8 mouse cellular contexts compared by ENCODE assay signal in the genomic region with DNA sequence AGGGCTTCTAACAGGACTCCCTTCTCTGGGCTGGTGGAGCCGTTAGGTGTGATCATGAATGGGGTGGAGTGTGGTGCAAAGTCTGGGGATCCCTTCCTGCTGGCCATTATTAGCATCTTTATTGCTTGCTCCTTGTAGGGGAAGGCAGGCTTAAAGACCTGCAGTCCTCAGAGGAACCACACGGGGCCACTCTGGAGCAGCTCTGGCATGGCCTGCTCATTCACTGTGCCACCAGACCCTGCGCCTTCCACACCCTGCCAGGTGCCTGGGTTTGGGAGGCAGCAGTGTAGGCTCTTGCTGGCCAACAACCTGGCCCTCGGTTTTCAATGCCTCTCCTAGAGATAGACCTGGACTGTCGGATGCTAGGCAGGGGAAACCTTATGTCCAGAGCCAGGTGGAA. TPM values are rescaled to one million over a fixed set of nuclear protein-coding genes. Genes with fewer than 3 reads are reported as not detected.
DNase-seq lines count a peak whose midpoint lies in the region; ATAC-seq and TF ChIP-seq lines count a peak whose summit lies in the region.

No protein-coding gene starts in this region.

- 4% methylated on average over 5 of the region's 5 CpGs for WGBS in heart, embryonic 13.5 days
- 6% methylated on average over 5 of the region's 5 CpGs for WGBS in kidney, embryonic 16.5 days
- 7% methylated on average over 5 of the region's 5 CpGs for WGBS in liver, adult 2 months
- under 1% methylated on average over 5 of the region's 5 CpGs for WGBS in neural tube, embryonic 13.5 days

- no peaks in the 10 kb centered on the region for H3K36me3 ChIP-seq in CH12.LX (replicated peaks in 1 of 2; ENCODE audit: control insufficient read depth in 1 of 2, insufficient read depth in 1 of 2, low read length in 1 of 2)
- no peaks in the 10 kb centered on the region for H3K36me3 ChIP-seq in heart, embryonic 13.5 days
- no peaks in the 10 kb centered on the region for H3K36me3 ChIP-seq in kidney, embryonic 16.5 days (ENCODE audit: insufficient read depth, low read length)
- no peaks in the 10 kb centered on the region for H3K36me3 ChIP-seq in liver, adult 2 months (ENCODE audit: control insufficient read depth, insufficient read depth, low read length)
- H3K36me3 ChIP-seq in neural tube, embryonic 13.5 days = no peaks in the 10 kb centered on the region

- in situ Hi-C loops in CH12.LX (cut with MboI; ENCODE audit: low pct_ligation_motif_present, low pct_unique_long_range_greater_than_20kb, low sequenced_read_pairs) = loop anchor here (10.0 kb wide), 1 partner anchor 131 kb away; no protein-coding TSS in a partner anchor

- dilution Hi-C loops in CH12.LX (cut with MboI; ENCODE audit: extremely low pct_ligation_motif_present, extremely low pct_unique_long_range_greater_than_20kb, low sequenced_read_pairs) = no loop called here

- no peak overlapping the region for H3K4me3 ChIP-seq in CH12.LX (replicated peaks in 1 of 3; ENCODE audit: low read depth in 2 of 3, low read length in 2 of 3, poor library complexity in 1 of 3)
- no peak overlapping the region for H3K4me3 ChIP-seq in heart, embryonic 13.5 days
- H3K4me3 ChIP-seq in kidney, embryonic 16.5 days (ENCODE audit: low read length) = no peak overlapping the region
- H3K4me3 ChIP-seq in liver, adult 2 months (ENCODE audit: insufficient read depth, low read depth, low read length) = no peak overlapping the region
- no peak overlapping the region for H3K4me3 ChIP-seq in neural tube, embryonic 13.5 days

- peak; percentile 50 for DNase-seq in CH12.LX (ENCODE audit: extremely low read depth)
- peak; percentile 91 for DNase-seq in brain, embryonic 14.5 days (ENCODE audit: low read depth)
- DNase-seq in liver, adult 2 months (ENCODE audit: extremely low read depth, low read depth, low spot score) = peak; percentile 21
- peak; percentile 43 for DNase-seq in thymus, postnatal 25 days

- TF ChIP-seq RAD21 in CH12.LX (IDR thresholded peaks at IDR 0.05; ENCODE audit: low read depth, low read length) = peak; percentile 42

- peaks cover 70% of the 10 kb centered on the region for H3K27me3 ChIP-seq in CH12.LX (replicated peaks)
- no peaks in the 10 kb centered on the region for H3K27me3 ChIP-seq in heart, embryonic 13.5 days (replicated peaks)
- no peaks in the 10 kb centered on the region for H3K27me3 ChIP-seq in kidney, embryonic 16.5 days (ENCODE audit: insufficient read depth, low read length)
- no peaks in the 10 kb centered on the region for H3K27me3 ChIP-seq in liver, adult 2 months (ENCODE audit: control insufficient read depth, insufficient read depth, low read length)
- no peaks in the 10 kb centered on the region for H3K27me3 ChIP-seq in neural tube, embryonic 13.5 days

- H3K79me2 ChIP-seq in CH12.LX (replicated peaks; ENCODE audit: control insufficient read depth, extremely low read depth, insufficient read depth, poor library complexity, severe bottlenecking) = no peaks in the 10 kb centered on the region
- H3K79me2 ChIP-seq in liver, adult 2 months (ENCODE audit: control insufficient read depth, insufficient read depth, low read length) = no peaks in the 10 kb centered on the region

- 0 out of 2 replicates have a peak, but pooled peaks have one; percentile 46 for ATAC-seq in erythroid progenitor cell, adult 5-6 weeks (replicated peaks; ENCODE audit: low FRiP score, poor library complexity, severe bottlenecking)
- peak; percentile 31; the same call in 1 of the 2 replicates for ATAC-seq in heart, embryonic 13.5 days (ENCODE audit: extremely low read depth, insufficient number of reproducible peaks, low FRiP score, low TSS enrichment)
- peak; percentile 76 for ATAC-seq in kidney, embryonic 16.5 days (ENCODE audit: low FRiP score, low TSS enrichment)
- peak; percentile 80 for ATAC-seq in neural tube, embryonic 13.5 days (ENCODE audit: low read depth)

- peaks cover 5% of the 10 kb centered on the region for H3K9me3 ChIP-seq in CH12.LX (replicated peaks; ENCODE audit: low read length)
- H3K9me3 ChIP-seq in heart, embryonic 13.5 days = no peaks in the 10 kb centered on the region
- no peaks in the 10 kb centered on the region for H3K9me3 ChIP-seq in kidney, embryonic 16.5 days (ENCODE audit: low read length)
- no peaks in the 10 kb centered on the region for H3K9me3 ChIP-seq in neural tube, embryonic 13.5 days

- TF ChIP-seq CTCF in CH12.LX (conservative IDR thresholded peaks at IDR 0.05 in 1 of 2, IDR thresholded peaks at IDR 0.05 in 1 of 2; ENCODE audit: low read depth in 2 of 2, low read length in 2 of 2) = peak; percentile 39 to 50
- TF ChIP-seq CTCF in brain, embryonic 14.5 days (IDR thresholded peaks at IDR 0.05; ENCODE audit: borderline replicate concordance, extremely low read depth, insufficient read depth, insufficient read length) = peak; percentile 95
- peak; percentile 93 for TF ChIP-seq CTCF in liver, adult 2 months (IDR thresholded peaks at IDR 0.05; ENCODE audit: low read depth, low read length)

- TF ChIP-seq EP300 in CH12.LX (IDR thresholded peaks at IDR 0.05; ENCODE audit: low read length) = no peak

- no peak overlapping the region for H3K4me2 ChIP-seq in CH12.LX (ENCODE audit: insufficient read depth, low read depth, poor library complexity, severe bottlenecking)
- no peak overlapping the region for H3K4me2 ChIP-seq in heart, embryonic 13.5 days
- no peak overlapping the region for H3K4me2 ChIP-seq in kidney, embryonic 16.5 days (replicated peaks; ENCODE audit: low read depth, low read length)
- no peak overlapping the region for H3K4me2 ChIP-seq in neural tube, embryonic 13.5 days

- no peaks in the 10 kb centered on the region for H3K4me1 ChIP-seq in CH12.LX (ENCODE audit: control insufficient read depth in 1 of 2, insufficient read depth in 2 of 2)
- peaks cover 19% of the 10 kb centered on the region for H3K4me1 ChIP-seq in heart, embryonic 13.5 days
- peaks cover 22% of the 10 kb centered on the region for H3K4me1 ChIP-seq in kidney, embryonic 16.5 days (ENCODE audit: insufficient read depth, low read length)
- H3K4me1 ChIP-seq in liver, adult 2 months (ENCODE audit: control insufficient read depth, insufficient read depth, low read length) = no peaks in the 10 kb centered on the region
- peaks cover 17% of the 10 kb centered on the region for H3K4me1 ChIP-seq in neural tube, embryonic 13.5 days (replicated peaks)

- H3K9ac ChIP-seq in CH12.LX (ENCODE audit: insufficient read depth, low read depth) = no peak overlapping the region
- no peak overlapping the region for H3K9ac ChIP-seq in heart, embryonic 13.5 days
- H3K9ac ChIP-seq in kidney, embryonic 16.5 days (replicated peaks; ENCODE audit: low read length) = no peak overlapping the region
- no peak overlapping the region for H3K9ac ChIP-seq in liver, adult 2 months (ENCODE audit: low read depth, low read length)
- H3K9ac ChIP-seq in neural tube, embryonic 13.5 days = no peak overlapping the region

- H3K27ac ChIP-seq in CH12.LX (ENCODE audit: insufficient read depth, low read depth) = no peak overlapping the region
- no peak overlapping the region for H3K27ac ChIP-seq in heart, embryonic 13.5 days (replicated peaks)
- H3K27ac ChIP-seq in kidney, embryonic 16.5 days (ENCODE audit: low read length) = no peak overlapping the region
- H3K27ac ChIP-seq in liver, adult 2 months (replicated peaks; ENCODE audit: insufficient read depth, low read depth, low read length) = no peak overlapping the region
- 0 out of 2 replicates have a peak overlapping the region, but pooled peaks have one; percentile 18 for H3K27ac ChIP-seq in neural tube, embryonic 13.5 days (replicated peaks)

- TF ChIP-seq POLR2A in CH12.LX (IDR thresholded peaks at IDR 0.05; ENCODE audit: low read depth, low read length) = no peak
- TF ChIP-seq POLR2A in brain, embryonic 14.5 days (IDR thresholded peaks at IDR 0.05; ENCODE audit: borderline replicate concordance, extremely low read depth, insufficient read depth, insufficient read length, poor library complexity, severe bottlenecking) = no peak
- TF ChIP-seq POLR2A in liver, adult 2 months (IDR thresholded peaks at IDR 0.05; ENCODE audit: extremely low read depth, insufficient read depth, low read length) = no peak

RNA-seq across cellular contexts. Expression of a gene that starts 7.0 kb away (rescaled TPM):
- total RNA-seq in CH12.LX (2012; rRNA removed) (not detected in 2 replicates), CH12.LX (2014; rRNA removed) (not detected in 2 replicates)
- not detected in 2 replicates for polyA plus RNA-seq in CH12.LX (2012; ENCODE audit: insufficient read length, low read depth)
- 40.9 and 45.6 TPM in 2 replicates for polyA plus RNA-seq in brain, embryonic 14.5 days (2012; rRNA removed)
- total RNA-seq in erythroid progenitor cell, adult 5-6 weeks (2015; ENCODE audit: low replicate concordance) = not detected in 2 replicates
- total RNA-seq in erythroid progenitor cell, adult 5-6 weeks (2017; ENCODE audit: low replicate concordance) = not detected in 2 replicates
- 49.9 and 52.8 TPM in 2 replicates for polyA plus RNA-seq in heart, embryonic 13.5 days (2015; fragmentation: Nextera tagmentation; extraction: Ambion mirVana)
- polyA plus RNA-seq in kidney, embryonic 16.5 days (2015; fragmentation: Nextera tagmentation; extraction: Ambion mirVana) = 82.7 and 92.4 TPM in 2 replicates
- total RNA-seq in liver, adult 2 months (2014; rRNA removed) = 2.6 and 2.9 TPM in 2 replicates
- polyA plus RNA-seq in liver, adult 2 months (2012; rRNA removed) = 1.3 and 2.0 TPM in 2 replicates
- 91.4 and 94.3 TPM in 2 replicates for polyA plus RNA-seq in neural tube, embryonic 13.5 days (2015; fragmentation: Nextera tagmentation; extraction: Ambion mirVana)

RNA-seq across cellular contexts. Expression of a gene that starts 29.6 kb away (rescaled TPM):
- total RNA-seq in CH12.LX (2012; rRNA removed) (not detected in 2 replicates), CH12.LX (2014; rRNA removed) (not detected in 2 replicates)
- not detected in 2 replicates for polyA plus RNA-seq in CH12.LX (2012; ENCODE audit: insufficient read length, low read depth)
- polyA plus RNA-seq in brain, embryonic 14.5 days (2012; rRNA removed) = 31.0 and 52.6 TPM in 2 replicates
- not detected in 2 replicates for total RNA-seq in erythroid progenitor cell, adult 5-6 weeks (2015; ENCODE audit: low replicate concordance)
- not detected in 2 replicates for total RNA-seq in erythroid progenitor cell, adult 5-6 weeks (2017; ENCODE audit: low replicate concordance)
- polyA plus RNA-seq in heart, embryonic 13.5 days (2015; fragmentation: Nextera tagmentation; extraction: Ambion mirVana) = 6.4 and 6.5 TPM in 2 replicates
- polyA plus RNA-seq in kidney, embryonic 16.5 days (2015; fragmentation: Nextera tagmentation; extraction: Ambion mirVana) = 11.8 and 12.2 TPM in 2 replicates
- 0.81 and 0.83 TPM in 2 replicates for total RNA-seq in liver, adult 2 months (2014; rRNA removed)
- 2.5 and 3.0 TPM in 2 replicates for polyA plus RNA-seq in liver, adult 2 months (2012; rRNA removed)
- 14.9 and 15.8 TPM in 2 replicates for polyA plus RNA-seq in neural tube, embryonic 13.5 days (2015; fragmentation: Nextera tagmentation; extraction: Ambion mirVana)

RNA-seq across cellular contexts. Expression of a gene that starts 57.7 kb away (rescaled TPM):
- total RNA-seq in CH12.LX (2012; rRNA removed) (not detected in 2 replicates), CH12.LX (2014; rRNA removed) (not detected in 2 replicates)
- polyA plus RNA-seq in CH12.LX (2012; ENCODE audit: insufficient read length, low read depth) = not detected in 2 replicates
- 3.9 and 4.3 TPM in 2 replicates for polyA plus RNA-seq in brain, embryonic 14.5 days (2012; rRNA removed)
- not detected in 2 replicates for total RNA-seq in erythroid progenitor cell, adult 5-6 weeks (2015; ENCODE audit: low replicate concordance)
- total RNA-seq in erythroid progenitor cell, adult 5-6 weeks (2017; ENCODE audit: low replicate concordance) = not detected in 2 replicates
- polyA plus RNA-seq in heart, embryonic 13.5 days (2015; fragmentation: Nextera tagmentation; extraction: Ambion mirVana) = 0.71 and 1.1 TPM in 2 replicates
- polyA plus RNA-seq in kidney, embryonic 16.5 days (2015; fragmentation: Nextera tagmentation; extraction: Ambion mirVana) = 0.80 and 0.81 TPM in 2 replicates
- total RNA-seq in liver, adult 2 months (2014; rRNA removed) = 0.20 and 0.55 TPM in 2 replicates
- 0.37 and 0.50 TPM in 2 replicates for polyA plus RNA-seq in liver, adult 2 months (2012; rRNA removed)
- 1.6 TPM in 2 replicates for polyA plus RNA-seq in neural tube, embryonic 13.5 days (2015; fragmentation: Nextera tagmentation; extraction: Ambion mirVana)

Comparison
In these comparisons a context has a peak if more than half of its experiments do, and no peak if none do; other contexts are left out.
1. DNase-seq: peak in every context shown above with its lines; median percentile 91 in brain, embryonic 14.5 days; 50 in CH12.LX; 43 in thymus, postnatal 25 days; 21 in liver, adult 2 months.
2. CTCF ChIP-seq: peak in every context shown above with its lines; median percentile 95 in brain, embryonic 14.5 days; 93 in liver, adult 2 months; 44 in CH12.LX.
3. RNA of a gene that starts 7.0 kb away (polyA plus RNA-seq): 82.7 to 92.4 TPM in kidney, embryonic 16.5 days, 91.4 to 94.3 TPM in neural tube, embryonic 13.5 days, 49.9 to 52.8 TPM in heart, embryonic 13.5 days and 40.9 to 45.6 TPM in brain, embryonic 14.5 days; 1.3 to 2.0 TPM in liver, adult 2 months and not detected in CH12.LX; every median in the first group is over 10 times any median in the second.
4. Peak in every context shown above with its lines, with median percentiles within 50 percentile points of each other: ATAC-seq.